ENCODE assay signal across 34 mouse cellular contexts in the genomic region with DNA sequence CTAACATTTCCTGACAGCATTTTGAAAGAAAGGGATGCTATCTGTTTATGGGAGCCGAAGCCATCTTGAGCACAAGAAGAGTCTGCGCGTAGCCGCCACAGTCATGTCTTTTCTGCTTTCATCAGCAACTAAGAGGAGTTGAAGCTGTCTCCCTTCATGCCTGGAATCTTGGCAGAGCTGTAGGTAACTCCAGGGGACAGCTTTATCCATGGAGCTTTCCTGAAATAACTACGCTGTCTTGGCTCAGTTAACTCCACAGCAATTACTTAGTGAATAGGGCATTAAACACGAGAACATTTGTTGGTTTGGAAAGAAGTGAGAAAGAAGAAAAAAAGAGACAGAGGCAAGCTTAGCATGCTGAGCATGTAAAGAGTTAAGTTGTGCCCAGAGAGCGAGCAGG. TPM values are rescaled to one million over a fixed set of nuclear protein-coding genes. Genes with fewer than 3 reads are reported as not detected.
DNase-seq lines count a peak whose midpoint lies in the region; ATAC-seq and TF ChIP-seq lines count a peak whose summit lies in the region.
"Had no signal": no experiment of that assay in that cellular context is flagged by ENCODE, and none has a peak within 500 bp of the region (broad histone marks: within the 10 kb centered on the region; RNA-seq: fewer than 3 reads in every experiment).

No protein-coding gene starts in this region.

- peaks cover 21% of the 10 kb centered on the region for H3K27me3 ChIP-seq in forebrain, postnatal 0 days (ENCODE audit: insufficient read depth, low read length)
- H3K27me3 ChIP-seq in forebrain, embryonic 15.5 days, result peaks cover 26% of the 10 kb centered on the region
- H3K27me3 ChIP-seq in hindbrain, embryonic 15.5 days, result peaks cover 24% of the 10 kb centered on the region
- H3K27me3 ChIP-seq in hindbrain, embryonic 14.5 days (ENCODE audit: control insufficient read depth, insufficient read depth, low read length), result peaks cover 29% of the 10 kb centered on the region

- ATAC-seq in forebrain, postnatal 0 days, result peak; percentile 56
- no peak for ATAC-seq in forebrain, embryonic 15.5 days (replicated peaks)
- ATAC-seq in hindbrain, embryonic 15.5 days (ENCODE audit: low FRiP score, low read depth), result peak; percentile 45; the same call in 1 of the 2 replicates
- ATAC-seq in hindbrain, embryonic 14.5 days (ENCODE audit: low FRiP score), result no peak
- ATAC-seq: forebrain, embryonic 16.5 days; hindbrain, embryonic 16.5 days; inflammation-experienced regulatory T-cells, adult 6 months; intestine, embryonic 16.5 days; Patski had no signal

- TF ChIP-seq CTCF in forebrain, postnatal 0 days (IDR thresholded peaks at IDR 0.05; ENCODE audit: low read depth), result no peak

- H3K27ac ChIP-seq in forebrain, postnatal 0 days (ENCODE audit: low read depth, low read length), result no peak overlapping the region
- H3K27ac ChIP-seq in forebrain, embryonic 15.5 days (replicated peaks), result no peak overlapping the region
- no peak overlapping the region for H3K27ac ChIP-seq in hindbrain, embryonic 15.5 days (replicated peaks)
- no peak overlapping the region for H3K27ac ChIP-seq in hindbrain, embryonic 14.5 days
- H3K27ac ChIP-seq: forebrain, embryonic 10.5 days; heart, embryonic 15.5 days; hindbrain, embryonic 10.5 days had no signal

- no peaks in the 10 kb centered on the region for H3K9me3 ChIP-seq in forebrain, postnatal 0 days (ENCODE audit: low read length)
- H3K9me3 ChIP-seq in forebrain, embryonic 15.5 days, result no peaks in the 10 kb centered on the region
- H3K9me3 ChIP-seq in hindbrain, embryonic 15.5 days, result no peaks in the 10 kb centered on the region
- H3K9me3 ChIP-seq in hindbrain, embryonic 14.5 days (ENCODE audit: control insufficient read depth, low read length), result no peaks in the 10 kb centered on the region
- H3K9me3 ChIP-seq: forebrain, embryonic 10.5 days; G1E; heart, embryonic 12.5 days; heart, embryonic 15.5 days; hindbrain, embryonic 10.5 days had no signal

- H3K4me3 ChIP-seq in forebrain, postnatal 0 days (ENCODE audit: low read depth, low read length), result no peak overlapping the region
- no peak overlapping the region for H3K4me3 ChIP-seq in forebrain, embryonic 15.5 days
- no peak overlapping the region for H3K4me3 ChIP-seq in hindbrain, embryonic 15.5 days
- H3K4me3 ChIP-seq in hindbrain, embryonic 14.5 days (replicated peaks; ENCODE audit: low read length), result no peak overlapping the region
- H3K4me3 ChIP-seq: forebrain, embryonic 10.5 days; heart, embryonic 12.5 days; heart, embryonic 15.5 days; hindbrain, embryonic 10.5 days had no signal

- H3K4me2 ChIP-seq in forebrain, postnatal 0 days (ENCODE audit: low read depth), result no peak overlapping the region
- H3K4me2 ChIP-seq in forebrain, embryonic 15.5 days (replicated peaks), result no peak overlapping the region
- no peak overlapping the region for H3K4me2 ChIP-seq in hindbrain, embryonic 15.5 days
- no peak overlapping the region for H3K4me2 ChIP-seq in hindbrain, embryonic 14.5 days (replicated peaks)
- H3K4me2 ChIP-seq: heart, embryonic 12.5 days; heart, embryonic 15.5 days had no signal

- H3K36me3 ChIP-seq in forebrain, postnatal 0 days (ENCODE audit: insufficient read depth), result no peaks in the 10 kb centered on the region
- no peaks in the 10 kb centered on the region for H3K36me3 ChIP-seq in forebrain, embryonic 15.5 days
- H3K36me3 ChIP-seq in hindbrain, embryonic 15.5 days, result no peaks in the 10 kb centered on the region
- H3K36me3 ChIP-seq in hindbrain, embryonic 14.5 days (replicated peaks; ENCODE audit: control insufficient read depth, insufficient read depth), result no peaks in the 10 kb centered on the region
- H3K36me3 ChIP-seq: forebrain, embryonic 10.5 days; G1E; heart, embryonic 12.5 days; heart, embryonic 15.5 days; hindbrain, embryonic 10.5 days had no signal

- WGBS in forebrain, postnatal 0 days, result 44% methylated on average over 7 of the region's 7 CpGs
- WGBS in forebrain, embryonic 15.5 days, result 63% methylated on average over 7 of the region's 7 CpGs
- 72% methylated on average over 7 of the region's 7 CpGs for WGBS in hindbrain, embryonic 15.5 days
- WGBS in hindbrain, embryonic 14.5 days, result 81% methylated on average over 7 of the region's 7 CpGs

- H3K9ac ChIP-seq in forebrain, postnatal 0 days, result no peak overlapping the region
- H3K9ac ChIP-seq in forebrain, embryonic 15.5 days (replicated peaks), result no peak overlapping the region
- H3K9ac ChIP-seq in hindbrain, embryonic 15.5 days, result no peak overlapping the region
- no peak overlapping the region for H3K9ac ChIP-seq in hindbrain, embryonic 14.5 days
- H3K9ac ChIP-seq: heart, embryonic 12.5 days; heart, embryonic 15.5 days had no signal

- DNase-seq in forebrain, postnatal 0 days, result no peak
- no peak for DNase-seq in hindbrain, embryonic 14.5 days (ENCODE audit: low spot score)
- peak; percentile 30 for DNase-seq in brain, adult 2 months (ENCODE audit: low read depth, low spot score)
- DNase-seq in cerebellum, adult 8-10 months, result no peak
- DNase-seq: adrenal gland, postnatal 10 days; adrenal gland, postnatal 36 days; B cell, adult 2 months; cerebellum, adult 11-12 months; cerebellum, adult 9-10 months; cerebellum, postnatal 14 days; gastrocnemius, postnatal 10 days; gastrocnemius, postnatal 36 days; heart, postnatal 10 days; heart, postnatal 36 days; kidney, adult 18-20 months; kidney, adult 9 months had no signal

- no peaks in the 10 kb centered on the region for H3K4me1 ChIP-seq in forebrain, postnatal 0 days (ENCODE audit: insufficient read depth)
- peaks cover 11% of the 10 kb centered on the region for H3K4me1 ChIP-seq in forebrain, embryonic 15.5 days
- H3K4me1 ChIP-seq in hindbrain, embryonic 15.5 days (replicated peaks), result no peaks in the 10 kb centered on the region
- H3K4me1 ChIP-seq in hindbrain, embryonic 14.5 days (replicated peaks; ENCODE audit: control insufficient read depth, insufficient read depth, low read length), result no peaks in the 10 kb centered on the region
- H3K4me1 ChIP-seq: heart, embryonic 12.5 days; heart, embryonic 15.5 days had no signal

RNA-seq across cellular contexts. Expression of a gene that starts 1.2 kb away (rescaled TPM):
- total RNA-seq in forebrain, postnatal 0 days (2014; rRNA removed), result 0.29 TPM in 1 of 2 replicates, not detected in the other
- polyA plus RNA-seq in forebrain, postnatal 0 days (2015; fragmentation: Nextera tagmentation; extraction: Ambion mirVana), result 0.11 and 0.16 TPM in 2 replicates
- 0.19 and 0.24 TPM in 2 replicates for polyA plus RNA-seq in forebrain, embryonic 15.5 days (2015; fragmentation: Nextera tagmentation; extraction: Ambion mirVana)
- not detected in 2 replicates for polyA plus RNA-seq in hindbrain, embryonic 15.5 days (2015; fragmentation: Nextera tagmentation; extraction: Ambion mirVana)
- not detected in 2 replicates for polyA plus RNA-seq in hindbrain, embryonic 14.5 days (2014; fragmentation: Nextera tagmentation; extraction: Ambion mirVana)
- total RNA-seq: adrenal gland, adult 18-20 months; adrenal gland, postnatal 10 days; adrenal gland, postnatal 36 days; CH12.LX; G1E; gastrocnemius, adult 18-20 months; gastrocnemius, postnatal 10 days; gastrocnemius, postnatal 36 days; granulocyte monocyte progenitor cell, adult 5-6 weeks; heart, postnatal 10 days; heart, postnatal 36 days had no signal
- polyA plus RNA-seq: embryonic facial prominence, embryonic 11.5 days; embryonic facial prominence, embryonic 14.5 days; forebrain, embryonic 10.5 days; G1E; heart, embryonic 12.5 days; heart, embryonic 15.5 days; hindbrain, embryonic 10.5 days; hindbrain, embryonic 16.5 days; inflammation-experienced regulatory T-cells, adult 6 months; Patski had no signal

RNA-seq across cellular contexts. Expression of a gene that starts 19.7 kb away (rescaled TPM):
- 17.1 and 17.2 TPM in 2 replicates for total RNA-seq in forebrain, postnatal 0 days (2014; rRNA removed)
- polyA plus RNA-seq in forebrain, postnatal 0 days (2015; fragmentation: Nextera tagmentation; extraction: Ambion mirVana), result 7.1 and 9.6 TPM in 2 replicates
- 14.6 and 15.9 TPM in 2 replicates for polyA plus RNA-seq in forebrain, embryonic 15.5 days (2015; fragmentation: Nextera tagmentation; extraction: Ambion mirVana)
- polyA plus RNA-seq in hindbrain, embryonic 15.5 days (2015; fragmentation: Nextera tagmentation; extraction: Ambion mirVana), result 10.9 and 11.0 TPM in 2 replicates
- polyA plus RNA-seq in hindbrain, embryonic 14.5 days (2014; fragmentation: Nextera tagmentation; extraction: Ambion mirVana), result 8.6 and 10.2 TPM in 2 replicates

RNA-seq across cellular contexts. Expression of a gene that starts 20.3 kb away (rescaled TPM):
- total RNA-seq in forebrain, postnatal 0 days (2014; rRNA removed), result 0.19 TPM in 1 of 2 replicates, not detected in the other
- polyA plus RNA-seq in forebrain, postnatal 0 days (2015; fragmentation: Nextera tagmentation; extraction: Ambion mirVana), result not detected in 2 replicates
- not detected in 2 replicates for polyA plus RNA-seq in forebrain, embryonic 15.5 days (2015; fragmentation: Nextera tagmentation; extraction: Ambion mirVana)
- not detected in 2 replicates for polyA plus RNA-seq in hindbrain, embryonic 15.5 days (2015; fragmentation: Nextera tagmentation; extraction: Ambion mirVana)
- polyA plus RNA-seq in hindbrain, embryonic 14.5 days (2014; fragmentation: Nextera tagmentation; extraction: Ambion mirVana), result not detected in 2 replicates
- total RNA-seq: adrenal gland, adult 18-20 months; CH12.LX; G1E; gastrocnemius, adult 18-20 months; gastrocnemius, postnatal 10 days; gastrocnemius, postnatal 36 days; granulocyte monocyte progenitor cell, adult 5-6 weeks; heart, postnatal 10 days; heart, postnatal 36 days had no signal
- polyA plus RNA-seq: embryonic facial prominence, embryonic 11.5 days; embryonic facial prominence, embryonic 14.5 days; forebrain, embryonic 16.5 days; G1E; heart, embryonic 12.5 days; heart, embryonic 15.5 days; hindbrain, embryonic 10.5 days; hindbrain, embryonic 16.5 days; intestine, embryonic 16.5 days; Patski had no signal

RNA-seq across cellular contexts. Expression of a gene that starts 24.6 kb away (rescaled TPM):
- 292 and 346 TPM in 2 replicates for total RNA-seq in forebrain, postnatal 0 days (2014; rRNA removed)
- 536 and 587 TPM in 2 replicates for polyA plus RNA-seq in forebrain, postnatal 0 days (2015; fragmentation: Nextera tagmentation; extraction: Ambion mirVana)
- polyA plus RNA-seq in forebrain, embryonic 15.5 days (2015; fragmentation: Nextera tagmentation; extraction: Ambion mirVana), result 414 and 439 TPM in 2 replicates
- 414 and 437 TPM in 2 replicates for polyA plus RNA-seq in hindbrain, embryonic 15.5 days (2015; fragmentation: Nextera tagmentation; extraction: Ambion mirVana)
- 417 and 419 TPM in 2 replicates for polyA plus RNA-seq in hindbrain, embryonic 14.5 days (2014; fragmentation: Nextera tagmentation; extraction: Ambion mirVana)

RNA-seq across cellular contexts. Expression of a gene that starts 27.0 kb away (rescaled TPM):
- total RNA-seq in forebrain, postnatal 0 days (2014; rRNA removed), result 80.8 and 90.8 TPM in 2 replicates
- 64.8 and 72.4 TPM in 2 replicates for polyA plus RNA-seq in forebrain, postnatal 0 days (2015; fragmentation: Nextera tagmentation; extraction: Ambion mirVana)
- polyA plus RNA-seq in forebrain, embryonic 15.5 days (2015; fragmentation: Nextera tagmentation; extraction: Ambion mirVana), result 76.5 and 77.6 TPM in 2 replicates
- 72.9 and 76.4 TPM in 2 replicates for polyA plus RNA-seq in hindbrain, embryonic 15.5 days (2015; fragmentation: Nextera tagmentation; extraction: Ambion mirVana)
- 79.1 and 81.6 TPM in 2 replicates for polyA plus RNA-seq in hindbrain, embryonic 14.5 days (2014; fragmentation: Nextera tagmentation; extraction: Ambion mirVana)

Comparison
In these comparisons a context has a peak if more than half of its experiments do, and no peak if none do; other contexts are left out.
1. ATAC-seq: peak in forebrain, postnatal 0 days (single experiment) and hindbrain, embryonic 15.5 days (single experiment); none in forebrain, embryonic 15.5 days (single experiment) and hindbrain, embryonic 14.5 days (single experiment).